Mouse (Mus musculus) cerebellum, postnatal 14 days (tissue): Measurements from ENCODE around the gene Sgms1.

Experiments used
- DNase-seq, 2 experiments: peaks; one replicate each; pipeline ENCODE4 v3.0.0; 2021; ENCODE audit warnings: mixed read lengths in 2 of 2

The Sgms1 gene

GRCm38 (mm10) chr19:32237685-32238084, 151.8 kb downstream of the Sgms1 start:
- DNase-seq = no peak

GRCm38 (mm10) chr19:32237173-32237583, 152.3 kb downstream of the Sgms1 start:
- no peak for DNase-seq

- no peak for DNase-seq
These were observed 154.6 kb downstream of the Sgms1 start for GRCm38 (mm10) chr19:32234717-32235434.

GRCm38 (mm10) chr19:32231292-32231691, 158.2 kb downstream of the Sgms1 start:
- DNase-seq = no peak

GRCm38 (mm10) chr19:32230798-32231197, 158.7 kb downstream of the Sgms1 start:
- DNase-seq = no peak

- no peak for DNase-seq
These were observed 159.2 kb downstream of the Sgms1 start for GRCm38 (mm10) chr19:32230301-32230700.

- no peak for DNase-seq
These were observed 159.7 kb downstream of the Sgms1 start for GRCm38 (mm10) chr19:32229776-32230175.

GRCm38 (mm10) chr19:32227175-32227574, 162.3 kb downstream of the Sgms1 start:
- no peak for DNase-seq

GRCm38 (mm10) chr19:32225097-32225490, 164.4 kb downstream of the Sgms1 start:
- DNase-seq = peak in 1 of 2 experiments; percentile 20

GRCm38 (mm10) chr19:32224318-32225096, 165.0 kb downstream of the Sgms1 start:
- DNase-seq = no peak

GRCm38 (mm10) chr19:32223751-32224174, 165.8 kb downstream of the Sgms1 start:
- DNase-seq = no peak

GRCm38 (mm10) chr19:32222083-32222482, 167.4 kb downstream of the Sgms1 start:
- DNase-seq = no peak

GRCm38 (mm10) chr19:32220991-32221390, 168.5 kb downstream of the Sgms1 start:
- DNase-seq = no peak

GRCm38 (mm10) chr19:32216710-32217109, 172.8 kb downstream of the Sgms1 start:
- no peak for DNase-seq

GRCm38 (mm10) chr19:32214905-32215806, 174.4 kb downstream of the Sgms1 start:
- no peak for DNase-seq

- no peak for DNase-seq
These were observed 175.9 kb downstream of the Sgms1 start for GRCm38 (mm10) chr19:32213577-32213976.

GRCm38 (mm10) chr19:32211293-32211585, 178.3 kb downstream of the Sgms1 start:
- DNase-seq = no peak

GRCm38 (mm10) chr19:32210450-32211292, 178.8 kb downstream of the Sgms1 start:
- peak; percentile 40 to 52 for DNase-seq

- peak in 1 of 2 experiments; percentile 36 for DNase-seq
These were observed 179.4 kb downstream of the Sgms1 start for GRCm38 (mm10) chr19:32210099-32210449.

- no peak for DNase-seq
These were observed 187.1 kb downstream of the Sgms1 start for GRCm38 (mm10) chr19:32202131-32203114.
